Mouse (Mus musculus): ENCODE results near the gene Gm38100. TPM values are rescaled to one million over a fixed set of nuclear protein-coding genes. Genes with fewer than 3 reads are reported as not detected.

Gene Gm38100
- polyA plus RNA-seq (2015; fragmentation: Nextera tagmentation; extraction: Ambion mirVana), result not detected in 2 replicates

DNA sequence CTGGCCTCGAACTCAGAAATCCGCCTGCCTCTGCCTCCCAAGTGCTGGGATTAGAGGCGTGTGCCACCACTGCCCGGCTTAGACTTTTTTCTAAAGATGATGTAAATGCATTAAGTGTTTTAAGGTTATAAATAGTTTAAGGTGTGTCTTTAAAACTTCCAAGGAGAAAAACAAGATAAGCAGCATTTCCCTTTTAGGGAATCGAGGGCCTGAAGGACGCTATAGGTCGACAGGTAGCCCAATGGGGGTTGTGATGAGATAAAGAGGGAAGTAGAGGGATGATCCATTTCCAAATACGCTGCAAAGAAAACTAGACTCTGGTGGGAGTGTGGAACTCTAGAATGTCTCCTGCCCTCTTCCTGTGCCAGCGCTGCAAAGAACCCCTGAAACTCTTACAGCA lies at the start of gene Gm38100:
TSS of gene Gm38100 (plus strand) at position 301 of the 400 bp plus-strand sequence.

DNA sequence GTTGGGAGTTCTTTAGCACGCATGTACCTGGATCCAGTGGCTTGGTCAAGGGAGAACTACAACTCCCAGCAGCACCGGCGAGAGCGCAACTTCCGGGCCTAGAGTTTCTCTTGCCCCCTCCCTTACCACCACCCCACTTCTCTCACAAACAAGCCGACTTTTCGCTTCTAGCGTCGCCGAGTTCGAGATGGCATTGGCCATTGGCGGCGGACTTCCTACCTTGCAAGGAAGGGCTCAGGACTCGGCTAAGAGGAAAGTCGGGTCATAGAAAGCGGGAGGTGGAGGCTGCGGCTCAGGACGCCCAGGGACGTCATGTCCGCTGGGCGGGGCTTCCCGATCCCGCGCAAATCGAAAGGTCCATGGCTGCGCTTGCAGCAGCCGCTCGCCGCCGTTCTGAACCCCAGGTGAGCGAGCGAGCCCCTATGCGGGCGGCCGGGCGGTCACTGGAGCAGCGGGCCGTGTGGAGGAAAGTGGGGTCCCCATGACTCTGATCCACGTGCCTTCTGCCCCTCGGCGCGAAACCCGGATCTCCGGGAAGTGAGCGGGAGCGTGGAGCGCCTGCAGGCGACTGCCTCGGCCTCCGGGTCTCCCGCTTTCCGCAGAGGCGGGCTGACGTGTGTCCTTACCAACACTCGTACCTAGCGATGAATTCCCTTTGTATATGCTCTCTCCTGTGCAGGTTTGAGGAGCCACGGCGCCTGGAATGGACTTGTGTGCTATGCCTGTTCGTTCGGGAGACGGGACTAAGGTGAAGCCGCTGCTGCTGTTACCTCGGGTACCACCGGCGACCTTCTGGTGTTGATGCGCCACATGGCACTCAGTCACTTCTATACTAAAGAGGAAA lies 39.5 kb upstream of the Gm38100 start, which contains the start of gene Exo1:
TSS of gene Exo1 (plus strand) at position 129 of the 844 bp plus-strand sequence.

Other genes with a start within 250 kb of the Gm38100 start
- 10.3 and 11.2 TPM in 2 replicates for gene Opn3, start 227.6 kb upstream of the Gm38100 start, polyA plus RNA-seq (2015; fragmentation: Nextera tagmentation; extraction: Ambion mirVana)
- 2.5 and 2.8 TPM in 2 replicates for gene Chml, start 227.4 kb upstream of the Gm38100 start, polyA plus RNA-seq (2015; fragmentation: Nextera tagmentation; extraction: Ambion mirVana)
- gene Wdr64, start 221.7 kb upstream of the Gm38100 start, polyA plus RNA-seq (2015; fragmentation: Nextera tagmentation; extraction: Ambion mirVana), result not detected in 2 replicates
- 2.9 and 3.3 TPM in 2 replicates for gene Exo1, start 39.7 kb upstream of the Gm38100 start, polyA plus RNA-seq (2015; fragmentation: Nextera tagmentation; extraction: Ambion mirVana)
- 0.37 and 0.61 TPM in 2 replicates for gene Rbm8a2, start 58.8 kb downstream of the Gm38100 start, polyA plus RNA-seq (2015; fragmentation: Nextera tagmentation; extraction: Ambion mirVana)